Mouse (Mus musculus) ZHBTc4 (cell line): ENCODE measurements at regions not wholly inside any gene's neighbourhood (a gene's known extent, or its start where the extent isn't known, plus 50 kb on each side); places are given as distances from the start of the nearest gene placed in this dataset.

Source experiments
- DNase-seq: peaks from one replicate; pipeline ENCODE4 v3.0.0-alpha.2; 2011; ENCODE audit warnings: low read depth, low spot score

DNA sequence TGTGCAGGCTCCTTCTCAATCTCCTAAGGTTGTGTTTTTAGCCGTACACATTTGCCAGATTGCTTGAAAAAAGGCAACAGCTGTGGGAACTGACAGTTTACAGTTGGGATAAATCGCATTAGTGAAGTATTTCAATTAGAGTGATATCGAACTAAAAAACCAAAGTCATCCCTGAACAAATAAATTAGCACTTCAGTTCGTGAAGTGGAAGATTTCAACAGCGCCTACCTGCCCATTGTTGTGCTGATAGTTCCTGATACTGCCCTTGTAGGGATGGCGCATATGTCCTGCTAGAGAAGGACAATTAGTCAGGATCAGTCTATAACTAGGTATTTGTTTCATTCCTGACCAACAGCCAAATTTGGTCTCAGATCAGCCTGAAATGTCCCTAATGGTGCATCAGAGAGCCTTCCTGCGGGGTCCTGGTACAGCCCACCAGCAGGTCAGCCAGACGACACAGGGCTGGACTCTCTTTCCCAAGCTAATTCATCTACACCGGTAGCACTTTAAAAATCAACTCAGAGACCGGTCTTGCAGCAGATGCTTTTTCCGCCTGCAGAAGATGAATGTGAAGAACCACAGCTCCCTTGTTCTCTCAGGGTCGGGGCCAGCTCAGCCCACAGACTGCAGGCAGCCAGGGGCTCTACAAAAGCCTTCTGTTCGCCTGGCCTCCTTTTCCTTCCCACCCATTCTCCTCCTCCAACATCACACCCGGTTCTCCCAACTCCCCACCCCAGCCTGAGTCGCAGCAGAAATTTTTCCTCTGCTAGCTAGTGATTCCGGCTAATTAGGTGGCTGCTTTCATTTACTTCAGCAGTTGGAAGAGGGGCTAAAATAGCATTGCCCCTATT lies 146.1 kb downstream of the Psat1 start:
- DNase-seq: peak; percentile 15

DNA sequence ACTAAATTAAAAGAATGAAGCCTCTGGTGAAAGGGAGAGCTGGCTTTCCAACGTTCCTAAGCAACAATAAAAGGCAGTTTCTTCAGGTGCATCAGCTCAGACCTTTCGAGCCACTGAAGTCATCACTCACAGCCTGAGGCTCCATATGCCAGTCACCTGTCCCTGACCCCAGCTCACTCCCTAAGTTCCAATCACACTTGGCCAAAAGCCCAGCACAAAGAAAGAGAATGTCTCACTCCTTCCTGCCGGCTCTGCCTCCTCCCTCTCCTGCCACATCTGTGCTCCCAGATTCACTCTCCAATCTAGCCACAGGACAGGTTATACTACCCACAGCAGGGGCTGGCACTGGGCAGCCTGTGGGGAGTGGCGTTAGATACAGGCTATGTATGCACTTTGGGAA lies 150.7 kb downstream of the Psat1 start:
- DNase-seq: no peak

DNA sequence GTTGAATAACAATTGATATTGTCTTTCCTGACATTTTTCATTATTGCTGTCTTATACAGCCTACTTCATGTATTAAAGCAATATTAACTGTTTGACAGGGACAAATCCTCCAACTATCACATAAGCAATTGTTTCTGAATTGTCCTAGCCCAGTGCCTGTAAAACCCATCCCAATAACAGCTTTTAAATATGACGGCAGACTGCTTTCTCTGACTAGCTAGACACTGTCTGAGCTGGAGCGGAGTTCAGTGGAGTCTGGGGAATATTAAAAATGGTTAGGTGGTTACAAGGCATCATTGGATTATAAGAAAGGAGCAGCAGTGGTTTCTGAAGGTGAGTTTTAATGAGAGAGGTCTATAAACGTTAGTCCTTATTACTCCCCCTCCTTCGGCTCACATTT lies 155.2 kb downstream of the Psat1 start:
- DNase-seq: no peak

DNA sequence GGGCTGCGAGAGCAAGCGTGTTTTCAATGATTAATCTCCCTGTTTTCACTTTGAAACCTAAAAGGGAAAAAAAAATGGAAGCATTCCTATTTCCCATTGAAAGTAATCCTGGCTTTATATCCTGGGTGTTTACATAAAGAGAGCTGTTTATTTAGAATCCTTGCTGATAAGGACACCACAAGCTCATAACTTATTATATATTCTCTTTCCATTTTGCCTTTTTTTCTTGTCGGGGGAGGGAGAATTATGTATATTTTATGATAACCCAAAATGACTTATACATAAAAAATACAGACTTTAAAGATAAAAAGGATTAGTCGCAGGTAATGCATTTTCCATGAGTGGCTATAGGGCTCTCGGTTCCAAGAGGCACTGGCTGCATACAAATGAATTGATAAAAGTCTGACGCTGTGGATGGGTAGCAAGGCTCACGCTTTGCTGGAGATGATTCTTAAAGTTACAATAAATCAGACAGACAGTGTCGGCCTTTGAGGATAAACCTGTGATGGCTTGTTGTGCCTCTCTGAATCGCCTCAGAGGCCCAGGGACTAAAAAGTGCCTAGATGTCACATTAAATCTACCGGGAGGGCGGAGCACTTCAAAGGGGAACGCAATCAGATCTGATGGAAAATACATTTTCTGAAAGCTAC lies 155.7 kb downstream of the Psat1 start:
- no peak for DNase-seq

DNA sequence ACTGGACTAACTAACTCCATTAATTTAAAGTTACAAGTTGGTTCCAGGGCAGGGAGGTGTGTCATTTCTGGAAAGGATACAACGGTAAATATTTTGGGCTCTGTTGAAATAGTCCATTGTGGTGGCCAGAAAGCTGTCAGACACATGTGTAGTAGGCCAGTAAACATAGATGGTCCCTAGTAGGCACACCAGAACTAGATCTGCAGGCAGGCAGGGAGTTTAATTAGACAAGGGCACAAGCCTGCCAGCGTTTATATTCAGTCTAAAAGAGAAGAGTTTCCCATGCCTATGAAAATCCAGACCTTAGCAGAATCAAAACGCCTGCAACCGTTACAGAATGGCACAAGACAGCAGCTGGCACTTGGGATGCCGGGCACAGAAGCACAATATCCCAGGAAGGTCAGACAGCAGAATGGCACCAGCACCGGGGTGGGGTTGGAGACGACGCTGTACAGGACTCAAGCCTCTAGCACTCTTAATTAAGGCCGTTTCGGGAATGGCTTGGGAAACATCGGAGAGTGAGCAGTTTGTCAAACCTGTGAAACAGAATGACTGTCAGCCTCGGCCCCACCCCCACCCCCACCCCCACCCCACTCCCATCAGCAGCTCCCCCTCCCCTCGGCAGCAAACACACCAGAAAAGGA lies 156.4 kb downstream of the Psat1 start:
- no peak for DNase-seq

DNA sequence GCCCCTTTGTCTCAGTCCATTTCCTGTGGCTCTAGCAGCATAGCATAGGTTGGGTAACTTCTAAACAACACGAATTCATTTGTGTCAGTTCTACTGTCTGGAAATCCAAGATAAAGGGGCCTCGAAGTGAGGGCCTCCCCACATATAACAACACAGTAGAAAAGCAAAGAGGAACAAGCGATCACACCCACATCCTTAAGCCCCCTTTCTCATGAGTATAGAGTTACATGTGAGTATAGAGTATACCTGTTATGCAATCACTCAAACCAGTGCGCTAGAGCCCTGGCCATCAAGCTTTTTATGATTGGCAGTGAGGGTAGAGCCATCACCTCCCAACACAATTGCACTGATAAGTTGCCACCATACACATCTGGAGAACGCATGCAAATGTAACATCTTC lies 157.4 kb downstream of the Psat1 start:
- DNase-seq: no peak

DNA sequence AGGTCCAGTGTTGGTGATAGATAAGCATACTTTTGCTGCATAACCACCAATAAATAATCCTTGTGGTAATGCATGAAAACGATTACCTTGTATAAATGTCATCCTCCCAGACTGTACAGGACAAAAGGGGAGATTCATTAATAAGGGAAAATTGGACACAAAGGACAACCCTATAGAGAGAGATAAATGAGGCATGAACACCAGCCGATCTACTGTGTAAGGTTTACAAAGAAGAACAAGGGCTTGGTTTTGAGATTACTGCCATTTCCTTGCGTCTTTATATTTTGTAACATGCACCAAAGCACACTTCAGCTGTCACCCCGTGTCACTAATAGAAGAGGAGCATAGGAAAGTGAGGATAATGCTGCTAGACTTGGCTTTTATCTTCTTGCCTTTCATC lies 162.5 kb downstream of the Psat1 start:
- DNase-seq: no peak

DNA sequence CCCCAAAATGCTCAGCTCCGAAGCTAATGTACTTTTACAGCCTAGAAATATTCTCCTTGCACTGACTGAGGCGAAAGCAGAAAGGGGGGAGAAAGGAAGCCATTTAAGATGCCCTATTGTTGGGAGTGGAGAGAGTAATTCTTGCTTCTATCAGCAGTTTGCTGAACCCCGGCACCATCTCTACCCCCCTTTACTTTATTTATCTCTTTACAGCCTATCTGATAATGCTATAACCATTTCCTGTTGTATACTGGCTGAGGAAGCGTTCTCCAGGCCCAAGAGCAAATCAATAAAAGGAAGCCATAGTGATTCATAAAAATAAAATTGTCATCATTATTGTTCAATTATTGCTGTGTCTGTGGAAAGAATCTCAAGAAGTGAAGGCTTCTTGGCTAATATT lies 177.5 kb downstream of the Psat1 start:
- no peak for DNase-seq

DNA sequence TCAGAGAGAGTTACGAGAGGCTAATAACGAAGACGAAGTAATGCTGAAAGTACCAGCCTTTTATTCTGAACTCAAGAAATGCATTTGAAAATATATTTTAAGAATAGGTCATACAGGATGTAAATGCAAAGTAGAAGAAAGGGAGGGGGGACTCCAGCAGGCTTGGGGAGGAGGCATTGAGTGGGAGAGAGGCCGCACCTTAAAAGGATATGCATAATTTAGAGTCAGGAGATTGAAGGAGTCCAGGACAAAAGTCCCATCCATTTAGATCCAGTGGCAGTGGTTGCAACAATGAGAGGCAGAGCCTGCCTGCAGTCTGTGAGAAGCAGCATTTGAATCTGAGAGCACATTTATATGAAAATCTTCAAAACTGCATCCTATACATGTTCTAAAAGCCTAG lies 186.1 kb downstream of the Psat1 start:
- peak; percentile 7 for DNase-seq

DNA sequence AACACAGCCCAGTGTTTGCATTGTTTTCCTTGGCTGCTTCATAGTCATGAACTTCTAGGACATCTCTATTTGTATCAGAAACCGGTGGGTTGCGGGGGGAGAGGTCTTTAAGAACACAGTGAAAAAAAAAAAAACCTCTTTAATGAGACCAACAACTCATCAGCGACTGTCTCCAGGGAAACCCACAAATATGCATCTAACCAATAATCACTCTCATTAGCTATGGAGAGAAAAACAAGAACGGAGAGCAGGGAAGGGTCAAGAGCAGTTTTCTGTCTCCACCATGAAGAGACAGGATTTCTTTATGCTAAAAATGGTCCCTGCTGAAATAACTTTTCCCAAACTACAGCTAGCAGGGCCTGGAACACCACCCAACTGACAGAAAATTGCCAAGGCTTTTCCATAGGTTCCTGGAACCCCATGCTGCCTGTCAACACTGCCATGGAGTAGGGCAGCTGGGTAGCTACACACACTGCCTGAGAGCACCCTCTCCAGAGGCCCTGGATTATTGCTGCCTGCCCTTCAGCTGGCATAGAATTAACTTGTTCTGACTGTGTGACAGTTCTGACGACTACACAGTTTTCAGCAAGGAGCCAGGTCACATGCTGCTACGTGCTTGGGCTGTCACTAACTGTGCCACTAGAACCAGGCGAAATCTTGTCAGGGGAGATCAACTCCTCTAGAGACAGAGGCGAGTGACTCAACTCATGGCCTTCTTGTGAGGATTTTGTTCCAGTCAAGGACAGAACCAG lies 201.9 kb downstream of the Psat1 start:
- no peak for DNase-seq

DNA sequence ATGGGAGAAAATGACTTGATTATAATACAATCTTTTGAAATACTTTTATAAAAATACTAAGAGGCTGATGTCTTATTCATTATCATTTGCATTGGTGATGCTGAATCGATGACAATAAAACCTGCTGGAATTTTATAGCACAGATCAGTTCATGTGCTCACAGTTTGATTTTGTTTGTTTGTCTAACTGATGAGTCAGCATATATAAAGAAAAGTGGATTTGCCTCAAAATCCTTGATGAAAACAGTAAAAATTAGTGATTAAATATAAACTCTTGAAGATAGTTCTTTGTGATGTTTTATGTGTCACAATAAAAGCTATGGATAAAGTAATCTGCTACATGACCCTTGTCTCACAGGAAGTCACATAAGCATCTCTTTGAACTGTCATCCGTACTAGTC lies 210.9 kb downstream of the Psat1 start:
- DNase-seq: no peak

DNA sequence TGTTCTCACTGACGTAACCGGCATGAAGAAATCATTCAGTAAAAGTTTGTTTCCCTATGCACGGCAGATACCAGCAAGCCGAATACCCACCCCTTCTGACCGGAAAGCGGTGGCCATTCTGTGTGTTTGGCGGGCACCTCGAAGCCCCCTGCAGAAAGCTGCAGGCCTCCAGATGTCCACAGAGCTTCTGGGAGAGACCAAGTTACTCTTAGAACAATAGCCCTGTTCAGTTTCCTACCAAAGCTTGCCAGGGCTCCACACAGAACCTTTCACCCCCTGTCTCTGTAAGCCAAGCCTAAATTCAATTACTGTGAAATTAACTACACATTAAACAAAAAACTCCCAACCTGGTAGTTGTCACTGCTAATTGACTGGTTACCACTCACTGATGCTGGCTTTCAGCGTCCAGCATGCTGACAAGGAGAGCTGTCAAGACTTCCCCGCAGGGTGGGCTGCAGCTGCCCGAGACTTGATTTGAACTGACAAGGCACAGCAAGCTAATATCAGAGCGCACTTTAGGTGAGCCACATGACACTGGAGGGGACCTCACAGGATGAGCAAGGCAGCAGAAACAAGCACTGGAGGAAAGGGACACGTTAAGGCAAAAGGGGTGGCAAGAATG lies 220.2 kb downstream of the Psat1 start:
- no peak for DNase-seq

DNA sequence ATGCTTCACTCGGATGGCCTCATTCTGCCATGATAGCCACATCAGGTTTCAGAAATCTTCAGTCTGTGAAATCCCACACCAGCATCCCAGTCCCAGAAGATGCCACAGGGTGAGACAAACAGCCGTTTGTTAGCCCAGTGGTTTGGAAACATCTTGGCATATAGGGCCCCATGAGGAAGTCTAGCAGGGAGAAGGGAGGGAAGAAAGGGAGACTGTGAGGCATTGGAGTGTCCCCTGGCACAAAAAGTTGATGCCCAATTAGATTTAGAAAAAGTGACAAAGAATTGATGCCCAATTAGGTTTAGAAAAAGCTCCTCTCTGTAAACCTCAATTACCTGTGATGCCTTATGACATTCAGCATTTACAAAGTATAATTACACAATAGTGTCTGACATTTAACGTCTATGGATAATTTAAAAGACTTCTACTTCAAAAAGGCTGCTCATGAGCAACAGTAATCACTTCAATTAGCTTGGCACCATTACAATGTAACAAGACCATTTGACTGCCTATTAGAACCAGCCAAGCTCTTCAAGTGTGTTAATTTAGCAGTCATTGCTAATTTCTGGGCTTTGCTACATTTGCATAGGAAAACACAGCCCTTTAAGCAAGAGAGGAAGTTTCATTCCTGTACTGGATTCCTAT lies 254.6 kb downstream of the Psat1 start:
- no peak for DNase-seq

DNA sequence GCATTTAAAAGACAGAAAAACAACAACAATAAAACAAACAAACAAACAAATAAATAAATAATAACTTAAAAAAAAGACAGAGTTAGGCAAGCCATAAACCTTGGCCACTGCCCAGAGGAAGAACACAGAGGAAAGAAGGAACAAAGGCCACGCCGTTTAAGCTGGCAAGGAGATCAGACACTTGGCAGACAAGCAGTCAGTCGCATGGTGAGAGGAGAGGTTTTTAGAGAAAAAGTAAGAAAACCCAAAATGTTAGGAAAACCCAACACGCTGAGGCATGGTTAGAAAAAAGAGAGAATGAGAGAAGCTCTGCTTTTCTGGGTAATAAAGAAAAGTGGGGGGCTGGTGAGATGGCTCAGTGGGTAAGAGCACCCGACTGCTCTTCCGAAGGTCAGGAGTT lies 277.1 kb downstream of the Psat1 start:
- DNase-seq: no peak

DNA sequence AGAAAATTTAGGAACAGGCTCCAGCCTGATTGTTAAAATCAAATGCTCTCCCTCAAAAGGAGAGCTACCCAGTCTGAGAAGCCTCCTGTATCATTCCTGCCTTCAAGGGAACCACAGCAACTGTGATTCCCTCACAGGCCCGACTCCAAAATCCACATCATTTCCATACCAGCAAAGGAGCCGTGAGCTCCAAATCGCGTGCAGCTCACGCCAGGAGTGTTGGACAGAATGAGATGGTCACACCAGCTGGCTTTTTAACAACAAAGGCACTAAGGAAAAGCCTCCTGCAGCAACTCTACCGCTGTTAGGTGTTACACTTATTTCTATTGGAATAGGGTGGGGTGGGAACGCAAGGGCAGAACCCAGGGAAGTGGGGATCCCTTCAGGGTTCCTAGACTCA lies 277.6 kb downstream of the Psat1 start:
- DNase-seq: no peak

DNA sequence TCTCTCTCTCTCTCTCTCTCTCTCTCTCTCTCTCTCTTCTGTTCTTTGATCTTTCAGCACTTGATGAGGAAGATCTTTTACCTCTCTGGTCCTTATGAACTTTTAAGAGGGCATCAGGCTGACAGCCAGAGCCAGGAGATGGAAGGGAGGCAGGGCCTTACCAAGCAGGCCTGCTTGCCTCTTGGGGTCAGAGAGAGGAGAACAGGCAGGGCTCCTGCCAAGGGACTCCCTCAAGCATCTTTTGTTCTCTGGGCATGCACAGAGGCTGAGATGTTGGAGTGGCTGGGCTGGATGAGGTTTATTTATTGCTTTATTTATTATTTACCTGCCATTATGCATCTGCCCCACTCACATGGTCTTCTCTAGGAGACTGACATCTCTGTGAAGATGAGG lies 278.5 kb downstream of the Psat1 start:
- no peak for DNase-seq

DNA sequence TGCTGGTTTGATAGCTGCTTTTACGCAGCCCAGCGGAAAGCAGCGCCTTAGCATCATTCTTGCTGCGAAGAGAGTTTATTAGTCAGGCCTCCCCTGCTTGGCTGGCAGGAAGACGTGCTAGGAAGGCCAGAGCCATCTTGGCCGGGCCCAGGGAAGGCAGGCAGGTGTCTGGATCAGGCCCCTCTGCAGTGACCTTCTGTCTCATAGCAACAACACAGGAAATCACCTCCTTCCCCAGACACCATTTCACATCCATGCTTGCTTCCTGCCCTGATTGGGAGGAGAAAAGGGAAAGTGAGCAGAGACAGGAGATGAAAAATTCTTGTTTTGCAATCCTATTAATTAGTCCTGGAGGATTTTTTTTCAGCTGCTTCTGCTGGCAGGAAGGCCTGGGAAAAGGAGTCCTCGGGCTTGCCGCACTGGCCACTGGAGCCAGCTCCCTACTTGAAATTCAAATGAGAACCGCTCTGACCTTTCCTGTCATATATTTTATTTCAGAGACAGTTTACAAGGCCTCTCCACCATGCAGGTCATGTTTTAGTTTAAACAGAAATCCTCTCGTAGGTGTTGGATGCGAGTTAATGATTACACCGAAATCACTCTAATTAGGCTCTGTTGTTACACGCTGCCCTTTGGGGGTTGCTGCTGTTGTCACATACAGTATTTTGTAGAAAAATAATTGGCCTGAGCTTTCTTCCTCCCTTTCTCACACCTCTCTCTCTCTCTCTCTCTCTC lies 279.1 kb downstream of the Psat1 start:
- DNase-seq: no peak

DNA sequence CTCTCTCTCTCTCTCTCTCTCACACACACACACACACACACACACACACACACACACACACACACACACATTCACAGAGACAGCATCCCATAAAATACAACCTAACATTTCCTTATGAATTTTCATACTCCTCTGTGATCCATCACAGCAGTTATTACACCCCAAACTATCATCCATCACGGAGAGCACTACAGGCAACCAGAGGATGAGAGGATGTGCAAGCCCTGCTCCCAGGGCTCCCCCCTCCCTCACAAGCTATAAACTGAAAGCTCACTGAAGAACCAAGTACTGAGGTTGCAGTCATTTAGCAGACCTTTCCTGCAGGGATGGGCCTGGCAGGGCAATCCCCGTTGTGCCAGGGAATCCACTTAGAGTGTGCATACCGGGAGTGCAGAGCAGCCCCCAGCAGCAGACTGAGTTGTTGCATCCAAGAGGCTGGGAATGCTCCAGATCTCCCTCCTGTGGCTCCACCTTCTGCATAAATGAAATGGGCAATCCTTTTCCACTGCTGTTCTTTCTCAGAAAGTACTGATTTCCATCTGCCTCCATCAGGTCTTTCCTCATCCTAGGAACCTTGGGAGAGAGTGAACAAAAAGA lies 283.4 kb downstream of the Psat1 start:
- DNase-seq: no peak

DNA sequence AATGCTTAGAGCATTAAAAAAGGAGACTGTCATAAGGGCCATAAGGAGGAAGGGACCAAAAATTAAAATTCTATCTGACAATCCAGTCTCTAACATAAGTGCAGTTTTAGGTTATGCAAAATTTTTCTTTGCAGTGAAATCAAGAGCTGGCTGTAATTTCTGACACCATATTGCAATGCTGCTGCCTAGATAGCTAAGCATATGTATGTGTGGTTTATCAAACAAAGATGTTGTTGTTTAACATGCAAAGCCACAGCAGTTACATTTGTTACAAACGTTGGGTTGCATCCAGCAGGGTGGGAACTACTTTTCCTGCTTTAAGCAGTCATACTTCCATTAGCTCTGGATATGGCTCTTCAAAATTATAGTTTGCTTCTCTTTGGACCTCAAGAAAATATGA lies 288.5 kb downstream of the Psat1 start:
- no peak for DNase-seq

DNA sequence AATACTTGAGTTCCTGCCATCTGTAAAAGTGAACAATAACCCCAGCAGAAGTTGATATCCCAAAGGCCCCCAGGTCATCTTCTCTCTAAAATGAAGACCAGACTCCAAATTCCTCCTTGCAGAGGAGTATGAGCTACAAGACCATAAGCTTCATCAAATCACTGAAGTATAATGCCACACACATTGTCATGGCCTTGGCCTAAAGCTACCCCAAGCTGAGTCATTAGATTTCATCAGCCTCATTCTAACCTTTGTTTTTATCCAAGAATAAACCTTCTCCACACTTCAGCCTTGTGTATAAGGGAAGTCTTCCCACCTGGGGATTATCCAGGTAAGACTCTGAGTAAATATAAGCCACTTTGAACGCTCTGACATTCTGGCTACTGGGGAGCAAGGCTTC lies 289.3 kb downstream of the Psat1 start:
- no peak for DNase-seq
